Mouse (Mus musculus): Measurements from ENCODE around the gene Slc35e3.
A peak's percentile ranks its signal among the peaks of the same experiment; 100 is the strongest.

The Slc35e3 gene

GRCm38 (mm10) chr10:117746297-117746883, at the start of gene Slc35e3:
Slc35e3 (minus strand) TSS chr10:117746365.
- DNase-seq, result peak; percentile 97

- no peak for DNase-seq
These were observed 49.0 kb upstream of the Slc35e3 start for GRCm38 (mm10) chr10:117795206-117795605.

GRCm38 (mm10) chr10:117793436-117794030, 47.4 kb upstream of the Slc35e3 start:
- no peak for DNase-seq

GRCm38 (mm10) chr10:117792141-117793091, 46.3 kb upstream of the Slc35e3 start, which contains the start of gene Nup107:
Nup107 (minus strand) TSS chr10:117792705.
- DNase-seq, result peak; percentile 100

GRCm38 (mm10) chr10:117791171-117791470, 45.0 kb upstream of the Slc35e3 start:
- DNase-seq, result no peak

GRCm38 (mm10) chr10:117790421-117791170, 44.4 kb upstream of the Slc35e3 start:
- no peak for DNase-seq

- no peak for DNase-seq
These were observed 43.8 kb upstream of the Slc35e3 start for GRCm38 (mm10) chr10:117790011-117790410.

- DNase-seq, result no peak
These were observed 38.5 kb upstream of the Slc35e3 start for GRCm38 (mm10) chr10:117784646-117785045.

- DNase-seq, result no peak
These were observed 37.7 kb upstream of the Slc35e3 start for GRCm38 (mm10) chr10:117783786-117784420.

GRCm38 (mm10) chr10:117782491-117783260, 36.5 kb upstream of the Slc35e3 start:
- DNase-seq, result no peak

- DNase-seq, result no peak
These were observed 35.9 kb upstream of the Slc35e3 start for GRCm38 (mm10) chr10:117782056-117782455.

- no peak for DNase-seq
These were observed 35.0 kb upstream of the Slc35e3 start for GRCm38 (mm10) chr10:117781021-117781725.

- no peak for DNase-seq
These were observed 34.2 kb upstream of the Slc35e3 start for GRCm38 (mm10) chr10:117780306-117780911.

- no peak for DNase-seq
These were observed 33.6 kb upstream of the Slc35e3 start for GRCm38 (mm10) chr10:117779581-117780305.

GRCm38 (mm10) chr10:117778951-117779350, 32.8 kb upstream of the Slc35e3 start:
- DNase-seq, result no peak

GRCm38 (mm10) chr10:117778328-117778910, 32.3 kb upstream of the Slc35e3 start:
- DNase-seq, result no peak

- no peak for DNase-seq
These were observed 31.5 kb upstream of the Slc35e3 start for GRCm38 (mm10) chr10:117777501-117778327.

GRCm38 (mm10) chr10:117777103-117777470, 30.9 kb upstream of the Slc35e3 start:
- no peak for DNase-seq

All from kidney, postnatal 10 days (tissue).